Mouse (Mus musculus): ENCODE results near the gene Mkrn1.
"Not testable (repeated sequence)": the region's sequence is repeated elsewhere in the genome, so short reads cannot be mapped to it uniquely, and the experiment has no call there.

Mkrn1 gene

GRCm38 (mm10) chr6:39419851-39420721 is at the start of gene Mkrn1:
Gene Mkrn1 (minus strand): TSS chr6:39420462.
- DNase-seq: peak; percentile 91 to 93

- no peak for DNase-seq
Measured at GRCm38 (mm10) chr6:39469427-39469826, 49.2 kb upstream of the Mkrn1 start.

- peak; percentile 73 to 89 for DNase-seq
Measured at GRCm38 (mm10) chr6:39462621-39463538, 42.6 kb upstream of the Mkrn1 start.

GRCm38 (mm10) chr6:39460040-39460439 is 39.8 kb upstream of the Mkrn1 start:
- no peak for DNase-seq

GRCm38 (mm10) chr6:39455339-39456160 is 35.3 kb upstream of the Mkrn1 start:
- no peak for DNase-seq

- no peak for DNase-seq
Measured at GRCm38 (mm10) chr6:39454616-39455015, 34.4 kb upstream of the Mkrn1 start.

- DNase-seq: no peak
Measured at GRCm38 (mm10) chr6:39453564-39453963, 33.3 kb upstream of the Mkrn1 start.

- DNase-seq: no peak
Measured at GRCm38 (mm10) chr6:39451033-39451432, 30.8 kb upstream of the Mkrn1 start.

- DNase-seq: no peak
Measured at GRCm38 (mm10) chr6:39450580-39450979, 30.3 kb upstream of the Mkrn1 start.

GRCm38 (mm10) chr6:39447429-39448185 is 27.3 kb upstream of the Mkrn1 start:
- no peak for DNase-seq

- no peak for DNase-seq
Measured at GRCm38 (mm10) chr6:39445801-39446572, 25.7 kb upstream of the Mkrn1 start.

GRCm38 (mm10) chr6:39442786-39443287 is 22.6 kb upstream of the Mkrn1 start:
- no peak for DNase-seq

- DNase-seq: no peak
Measured at GRCm38 (mm10) chr6:39440207-39440606, 19.9 kb upstream of the Mkrn1 start.

GRCm38 (mm10) chr6:39437519-39437918 is 17.3 kb upstream of the Mkrn1 start:
- DNase-seq: not testable (repeated sequence)

GRCm38 (mm10) chr6:39435875-39436274 is 15.6 kb upstream of the Mkrn1 start:
- DNase-seq: no peak

GRCm38 (mm10) chr6:39434886-39435492 is 14.7 kb upstream of the Mkrn1 start:
- DNase-seq: no peak

- DNase-seq: no peak
Measured at GRCm38 (mm10) chr6:39434111-39434885, 14.0 kb upstream of the Mkrn1 start.

- DNase-seq: no peak
Measured at GRCm38 (mm10) chr6:39433701-39434100, 13.4 kb upstream of the Mkrn1 start.

- DNase-seq: no peak
Measured at GRCm38 (mm10) chr6:39433174-39433573, 12.9 kb upstream of the Mkrn1 start.

- DNase-seq: no peak
Measured at GRCm38 (mm10) chr6:39430722-39431121, 10.5 kb upstream of the Mkrn1 start.
